Mouse (Mus musculus) adrenal gland, adult 8-10 months (tissue): ENCODE measurements at regions not wholly inside any gene's neighbourhood (a gene's known extent, or its start where the extent isn't known, plus 50 kb on each side); places are given as distances from the start of the nearest gene placed in this dataset.
A peak's percentile ranks its signal among the peaks of the same experiment; 100 is the strongest.

Experiments used
- DNase-seq: peaks from one replicate; pipeline ENCODE4 v3.0.0; 2022

- DNase-seq: no peak
Measured at GRCm38 (mm10) chr13:60237091-60237490, 59.9 kb upstream of the Gas1 start.

DNA sequence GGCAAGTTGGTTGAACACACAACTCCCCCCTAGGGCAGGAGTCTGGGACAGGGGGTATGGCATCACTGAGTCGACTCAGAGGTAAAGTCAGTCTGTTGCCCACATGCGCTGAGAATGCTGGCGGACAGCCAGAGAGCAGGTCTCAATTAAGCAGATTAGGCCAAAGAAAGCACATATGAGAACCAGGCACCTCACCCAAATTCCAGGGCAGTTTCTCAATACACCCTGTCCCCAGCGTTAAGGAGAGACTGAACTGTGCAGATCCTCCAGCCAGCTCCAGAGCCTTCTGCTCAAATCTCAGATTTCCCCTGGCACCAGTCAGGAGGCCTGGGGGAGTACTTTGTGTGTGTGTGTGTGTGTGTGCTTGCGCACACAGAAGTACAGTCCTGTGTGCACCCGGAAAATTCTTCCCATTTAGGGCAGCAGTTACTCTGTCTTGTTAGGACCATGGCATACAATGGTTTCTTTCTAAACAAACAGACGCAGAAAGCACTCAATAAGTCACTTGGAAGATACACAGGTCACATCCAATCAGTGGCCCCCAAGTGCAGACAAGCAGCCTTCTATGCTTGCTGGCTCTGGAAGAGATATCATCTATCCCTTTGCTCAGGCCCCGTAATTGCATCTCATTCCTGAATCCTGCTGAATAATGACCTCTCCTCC lies 65.4 kb upstream of the Gas1 start:
- peak; percentile 13 for DNase-seq

DNA sequence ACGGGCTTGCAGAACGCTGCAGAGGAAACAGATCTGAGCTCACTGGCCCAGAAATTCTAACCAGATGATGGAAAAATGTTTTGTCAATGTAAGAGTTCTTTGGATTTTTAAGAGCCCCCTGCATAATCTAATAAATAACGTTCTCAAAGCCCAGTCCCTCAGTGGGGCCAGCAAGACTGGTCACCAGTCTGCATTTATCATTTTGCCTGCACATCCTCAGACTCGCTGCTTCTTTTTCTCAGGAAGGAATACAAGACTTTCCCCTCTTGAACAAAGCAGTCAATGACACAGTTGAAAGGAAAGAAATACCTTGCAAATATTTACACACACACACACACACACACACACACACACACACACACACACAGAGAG lies 65.9 kb upstream of the Gas1 start:
- no peak for DNase-seq

- no peak for DNase-seq
Measured at GRCm38 (mm10) chr13:60255162-60255561, 78.0 kb upstream of the Gas1 start.

- no peak for DNase-seq
Measured at GRCm38 (mm10) chr13:60255715-60256114, 78.5 kb upstream of the Gas1 start.

- no peak for DNase-seq
Measured at GRCm38 (mm10) chr13:60256997-60257396, 79.8 kb upstream of the Gas1 start.

- DNase-seq: no peak
Measured at GRCm38 (mm10) chr13:60257878-60258277, 80.7 kb upstream of the Gas1 start.

DNA sequence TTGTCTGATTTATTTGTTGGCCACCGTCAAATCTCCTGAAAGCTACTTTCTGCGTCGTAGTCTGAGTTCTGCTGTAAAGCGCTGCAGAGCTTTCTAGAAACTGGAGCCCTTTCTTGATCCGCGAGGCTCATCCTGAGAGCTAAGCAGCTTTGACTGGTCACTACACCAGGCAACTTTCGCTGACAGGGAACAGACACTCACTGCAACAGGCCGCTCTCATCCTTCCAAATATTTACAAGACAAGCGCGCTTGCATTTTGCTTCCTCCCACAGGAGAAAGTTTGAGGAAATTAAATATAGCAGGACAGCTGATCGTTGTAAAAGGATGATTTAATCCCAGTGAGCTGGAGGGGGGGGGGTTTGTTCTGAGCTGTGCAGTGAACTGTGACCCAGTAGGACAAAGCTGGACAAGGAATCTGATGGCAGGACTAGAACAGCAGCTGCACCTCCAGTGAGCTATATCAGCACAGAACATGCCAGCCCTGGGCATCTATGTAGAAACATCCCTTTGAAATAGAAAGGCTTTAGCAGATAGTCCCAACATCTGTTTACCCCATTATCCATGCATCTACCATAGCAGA lies 85.4 kb upstream of the Gas1 start:
- no peak for DNase-seq

DNA sequence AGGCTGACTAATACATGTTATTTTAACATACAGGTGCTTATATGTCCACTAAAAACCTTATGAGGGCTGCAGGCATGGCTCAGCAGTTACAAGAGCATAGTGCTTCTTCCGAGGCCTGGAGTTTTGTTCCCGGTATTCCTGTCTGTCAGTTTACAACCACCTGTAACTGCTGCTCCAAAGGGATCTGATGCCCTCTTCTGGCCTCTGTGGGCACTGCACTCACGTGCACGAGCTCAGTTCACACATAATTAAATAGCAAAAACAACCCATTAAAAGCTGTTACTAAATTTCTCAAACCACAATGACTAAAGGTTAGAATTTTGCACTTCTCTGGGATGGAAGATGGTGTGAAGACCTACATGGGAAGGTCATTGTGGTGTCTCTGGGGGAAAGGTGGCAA lies 87.3 kb upstream of the Gas1 start:
- no peak for DNase-seq

DNA sequence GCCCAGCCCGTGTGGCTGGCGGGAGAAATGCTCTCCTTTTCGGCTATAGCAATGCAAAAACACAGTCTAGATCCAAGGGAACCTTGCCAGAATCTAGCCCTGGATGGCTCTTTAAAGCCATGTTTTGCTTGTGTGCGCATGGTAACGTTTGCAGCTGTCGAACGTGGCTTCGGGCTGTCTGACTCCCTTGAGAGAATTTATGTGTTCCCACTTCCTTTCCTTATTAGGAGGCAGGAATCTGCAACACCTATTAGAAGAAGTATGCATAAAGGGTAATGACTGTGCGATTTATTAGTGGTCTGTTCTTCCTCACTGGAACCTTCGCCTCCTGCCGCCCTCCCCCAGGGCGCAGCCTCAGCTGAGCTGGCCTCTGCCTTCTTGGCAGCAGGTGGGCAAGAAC lies 90.4 kb upstream of the Gas1 start:
- no peak for DNase-seq

GRCm38 (mm10) chr13:60268256-60268655 lies 91.1 kb upstream of the Gas1 start:
- no peak for DNase-seq

DNA sequence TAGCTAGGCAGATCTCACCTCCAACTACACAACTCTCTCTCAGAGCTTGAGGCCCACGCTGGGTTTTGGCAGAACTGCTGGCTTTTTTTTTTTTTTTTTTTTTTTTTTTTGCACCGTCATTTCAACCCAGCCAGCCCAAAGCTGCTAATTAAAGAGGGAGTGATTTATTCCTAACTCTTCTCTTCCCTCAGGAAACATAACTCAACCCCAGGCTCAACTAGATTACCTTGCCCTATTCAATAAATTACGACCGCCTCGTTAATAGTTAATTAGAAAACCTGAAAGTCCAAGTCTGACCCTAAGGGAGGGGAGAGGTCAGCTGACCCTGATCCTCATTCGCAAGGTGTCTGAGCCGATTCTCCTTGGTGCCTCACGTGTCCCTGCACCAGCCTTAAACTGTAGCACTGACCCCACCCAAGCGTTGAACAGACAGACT lies 92.3 kb upstream of the Gas1 start:
- no peak for DNase-seq

GRCm38 (mm10) chr13:60270526-60270925 lies 93.4 kb upstream of the Gas1 start:
- DNase-seq: no peak

DNA sequence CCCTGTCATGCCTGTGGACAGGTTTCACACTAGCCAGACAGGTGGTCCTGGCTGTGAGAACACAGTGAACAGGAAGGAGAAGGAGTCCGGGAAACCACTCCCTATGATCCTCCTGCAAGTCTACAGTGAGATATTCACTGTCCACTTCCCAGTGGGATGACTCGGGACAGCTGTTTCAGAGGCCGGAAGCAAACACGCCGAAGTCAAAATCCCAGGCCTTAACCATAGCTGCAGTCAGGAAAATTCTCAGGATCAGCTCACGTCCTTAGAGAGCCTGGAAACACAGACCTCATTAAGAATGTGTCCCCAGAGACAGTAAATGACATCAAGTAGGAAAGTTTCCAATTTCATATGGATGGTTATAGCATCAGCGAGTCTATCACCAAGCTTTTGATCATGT lies 96.2 kb upstream of the Gas1 start:
- DNase-seq: no peak

DNA sequence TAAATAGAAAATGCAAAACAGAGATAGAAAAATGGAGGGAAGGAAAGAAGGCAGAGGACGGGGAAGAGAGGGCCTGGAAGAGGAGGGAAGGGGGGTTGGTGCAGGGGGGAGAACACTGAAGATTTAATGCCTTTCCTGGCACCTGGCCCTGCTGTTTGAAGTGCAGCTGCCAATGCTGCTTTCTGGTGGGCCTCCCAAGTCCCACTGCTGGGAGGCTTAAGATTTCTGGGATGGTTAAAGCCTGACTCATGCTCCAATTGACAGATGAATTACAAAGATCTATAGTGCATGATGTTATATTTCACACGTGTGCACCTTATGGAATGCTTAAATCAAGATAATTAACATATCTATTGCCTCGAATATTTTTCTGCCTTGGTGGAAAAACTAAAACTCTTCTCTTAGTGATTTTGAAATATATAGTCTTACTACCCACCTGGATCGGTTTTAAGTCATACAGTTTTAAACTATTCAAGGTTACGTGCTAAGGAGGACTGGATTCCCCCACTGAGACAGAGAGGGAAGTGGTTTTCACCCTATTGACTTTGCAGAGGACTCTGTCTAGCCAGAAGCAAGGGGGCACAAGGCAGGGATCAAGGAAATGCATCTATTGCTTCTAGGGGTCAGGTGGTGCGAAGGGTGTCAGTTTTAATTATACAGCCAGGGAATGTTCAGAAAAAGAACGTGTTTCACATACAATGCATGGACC lies 105.5 kb upstream of the Gas1 start:
- DNase-seq: no peak

GRCm38 (mm10) chr13:60286525-60287224 lies 109.5 kb upstream of the Gas1 start:
- no peak for DNase-seq

- DNase-seq: no peak
Measured at GRCm38 (mm10) chr13:60289650-60290049, 112.5 kb upstream of the Gas1 start.

DNA sequence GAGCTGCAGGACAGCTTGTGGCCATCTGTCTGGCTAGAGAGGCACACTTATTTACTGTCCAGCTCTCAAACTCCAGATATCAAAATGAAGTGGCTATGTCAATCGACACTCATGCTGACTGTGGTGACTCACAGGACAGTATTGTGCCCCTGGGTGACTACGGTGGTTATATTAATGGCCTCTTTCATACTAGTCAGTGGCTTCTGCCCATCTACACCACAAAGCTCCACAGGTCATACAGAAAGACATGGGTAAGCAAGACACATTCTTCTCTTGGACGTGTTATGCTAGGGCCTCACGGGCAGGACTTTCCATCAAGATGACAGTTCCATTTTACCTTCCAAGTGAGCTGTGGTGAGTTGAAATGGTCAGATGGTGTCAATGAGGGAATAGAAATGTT lies 113.7 kb upstream of the Gas1 start:
- DNase-seq: no peak

DNA sequence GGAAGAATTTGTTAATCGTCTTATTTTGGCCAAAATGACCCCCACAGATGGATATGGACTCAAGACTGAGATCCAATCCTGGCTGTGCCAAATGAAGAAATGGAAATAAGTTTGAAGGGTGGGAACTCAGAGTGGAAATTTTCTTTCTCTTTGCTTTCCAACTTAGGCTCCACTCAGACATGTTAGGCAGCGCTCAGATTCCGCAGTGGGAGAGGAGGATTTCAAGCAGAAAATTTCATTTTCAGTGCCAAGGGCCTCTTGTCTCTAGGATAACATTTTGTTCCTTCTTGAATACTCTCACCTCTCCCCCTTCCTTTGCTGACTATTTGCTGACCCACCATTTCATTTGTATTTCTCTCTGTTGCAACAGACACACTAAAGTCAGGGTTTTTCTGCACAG lies 114.2 kb upstream of the Gas1 start:
- no peak for DNase-seq

DNA sequence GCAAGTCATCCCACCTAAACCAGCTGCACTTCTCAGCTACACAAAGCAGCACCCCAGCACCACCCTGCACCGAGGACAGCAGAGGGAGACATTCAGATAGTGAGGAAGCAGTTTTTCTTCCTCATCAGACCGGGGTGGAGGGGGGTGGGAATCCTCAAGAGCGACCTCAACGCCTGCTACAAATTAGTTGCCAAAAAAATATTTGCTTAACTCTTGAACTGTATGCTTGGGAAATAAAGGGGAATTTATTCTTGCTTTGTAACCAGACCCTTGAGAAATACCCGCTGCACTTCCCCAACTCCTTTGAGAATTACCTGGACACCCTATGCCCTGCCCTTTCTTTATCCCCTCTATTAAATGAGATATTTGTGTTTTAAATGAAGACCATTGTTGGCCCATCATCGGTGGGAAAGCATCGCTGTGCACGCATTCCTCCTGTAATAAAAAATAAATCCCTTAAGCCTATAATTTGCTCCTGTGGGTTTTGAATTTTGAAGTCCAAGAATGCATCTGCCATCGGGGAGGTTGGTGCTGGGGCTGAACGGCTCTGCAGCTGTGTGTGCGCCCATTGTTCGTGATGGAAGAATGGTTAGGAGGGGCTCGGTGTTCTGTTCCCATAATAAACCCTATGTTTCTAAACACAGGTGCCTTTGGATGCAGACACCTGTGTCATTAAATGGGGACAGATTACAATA lies 119.2 kb upstream of the Gas1 start:
- no peak for DNase-seq

DNA sequence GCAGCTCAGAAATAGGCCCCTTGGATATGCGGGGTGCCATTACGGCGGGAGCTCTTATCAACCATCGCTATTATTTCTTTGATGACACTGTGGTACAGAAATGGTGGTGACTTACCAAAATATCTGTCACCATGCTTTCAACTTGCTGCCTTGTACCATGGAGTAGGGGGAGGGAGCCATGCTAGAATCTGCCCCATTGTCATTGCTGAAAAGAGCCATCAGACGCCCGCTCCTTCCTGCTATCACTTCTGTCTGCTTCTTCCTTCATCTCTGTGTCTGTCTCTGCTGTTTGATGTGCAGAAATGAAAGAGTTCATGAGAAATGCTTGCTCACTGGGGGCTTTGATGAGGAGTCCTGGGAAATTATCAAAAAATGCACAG lies 119.7 kb upstream of the Gas1 start:
- no peak for DNase-seq

GRCm38 (mm10) chr13:60298575-60298974 lies 121.4 kb upstream of the Gas1 start:
- DNase-seq: peak; percentile 75

DNA sequence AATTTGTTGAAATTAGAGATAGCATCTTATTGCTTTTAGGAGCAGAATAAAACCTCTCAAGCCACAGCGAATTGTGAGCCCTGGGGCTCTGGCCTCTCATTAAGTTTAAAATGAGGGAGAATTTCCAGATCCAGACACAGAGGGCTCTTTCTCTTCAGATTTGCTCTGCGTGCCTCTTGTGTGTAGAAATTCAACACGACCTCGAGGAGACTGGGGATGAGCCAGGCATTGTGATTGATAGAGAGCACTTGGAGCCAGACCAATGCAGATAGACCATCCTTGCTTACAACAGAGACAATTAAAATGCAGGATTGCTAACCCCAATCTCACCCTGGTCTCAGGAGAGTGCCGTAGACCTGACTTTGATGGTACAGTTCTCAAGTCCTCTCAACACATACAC lies 121.9 kb upstream of the Gas1 start:
- DNase-seq: peak; percentile 72
